In genomic region chr11:98339071-98339501, GRCm38 (mm10) we compare ENCODE assay signal across 9 mouse cellular contexts. TPM values are rescaled to one million over a fixed set of nuclear protein-coding genes. Genes with fewer than 3 reads are reported as not detected.
DNase-seq lines count a peak whose midpoint lies in the region; ATAC-seq and TF ChIP-seq lines count a peak whose summit lies in the region.
"Had no signal": no experiment of that assay in that cellular context is flagged by ENCODE, and none has a peak within 500 bp of the region (broad histone marks: within the 10 kb centered on the region; RNA-seq: fewer than 3 reads in every experiment).

No protein-coding gene starts in this region.

- ATAC-seq in intestine, postnatal 0 days: no peak
- no peak for ATAC-seq in neural tube, embryonic 11.5 days (ENCODE audit: insufficient read depth, low FRiP score, low TSS enrichment)
- no peak for ATAC-seq in erythroblast, adult 5-6 weeks (replicated peaks; ENCODE audit: low FRiP score, poor library complexity, severe bottlenecking)

- H3K9me3 ChIP-seq in intestine, postnatal 0 days (ENCODE audit: control insufficient read depth): no peaks in the 10 kb centered on the region
- no peaks in the 10 kb centered on the region for H3K9me3 ChIP-seq in neural tube, embryonic 11.5 days (ENCODE audit: control insufficient read depth, low read length)

- peak overlapping the region; percentile 48 for H3K9ac ChIP-seq in intestine, postnatal 0 days (ENCODE audit: low read depth, low read length)
- peak overlapping the region; percentile 29; the same call in 1 of the 2 replicates for H3K9ac ChIP-seq in neural tube, embryonic 11.5 days (ENCODE audit: low read length)

- no peaks in the 10 kb centered on the region for H3K36me3 ChIP-seq in intestine, postnatal 0 days (ENCODE audit: control insufficient read depth, insufficient read depth)
- no peaks in the 10 kb centered on the region for H3K36me3 ChIP-seq in neural tube, embryonic 11.5 days (ENCODE audit: control insufficient read depth, insufficient read depth, low read length)

- intact Hi-C loops in left cerebral cortex, adult 2 months (cut with DNase I): no loop called here

- peaks cover 58% of the 10 kb centered on the region for H3K27me3 ChIP-seq in intestine, postnatal 0 days (replicated peaks; ENCODE audit: control insufficient read depth, insufficient read depth, low read length)
- peaks cover 89% of the 10 kb centered on the region for H3K27me3 ChIP-seq in neural tube, embryonic 11.5 days (ENCODE audit: control insufficient read depth, insufficient read depth, low read length)

- no peak for DNase-seq in left cerebral cortex, adult 2 months (ENCODE audit: extremely low spot score in 1 of 2, low spot score in 2 of 2)
- no peak for DNase-seq in left cerebral cortex, adult 11 months (ENCODE audit: low spot score)
- DNase-seq in cerebellum, postnatal 36 days: peak; percentile 55 to 66
- DNase-seq in neural tube, embryonic 11.5 days (ENCODE audit: low spot score): no peak
- no peak for DNase-seq in T-cell, adult 2 months (ENCODE audit: low spot score)
- no peak for DNase-seq in urinary bladder, adult 2 months (ENCODE audit: low spot score)

- peak overlapping the region; percentile 67 for H3K27ac ChIP-seq in left cerebral cortex, adult 2 months
- no peak overlapping the region for H3K27ac ChIP-seq in intestine, postnatal 0 days (ENCODE audit: low read depth, low read length)
- no peak overlapping the region for H3K27ac ChIP-seq in neural tube, embryonic 11.5 days (ENCODE audit: low read depth, low read length)

- no peak for TF ChIP-seq CTCF in left cerebral cortex, adult 2 months (IDR thresholded peaks at IDR 0.05)
- no peak for TF ChIP-seq CTCF in intestine, postnatal 0 days (IDR thresholded peaks at IDR 0.05; ENCODE audit: low read depth)

- WGBS in intestine, postnatal 0 days: under 1% methylated on average over 19 of the region's 19 CpGs
- WGBS in neural tube, embryonic 11.5 days: 0% methylated on average over 18 of the region's 19 CpGs

- peak overlapping the region; percentile 60 for H3K4me3 ChIP-seq in left cerebral cortex, adult 2 months
- peak overlapping the region; percentile 56 for H3K4me3 ChIP-seq in intestine, postnatal 0 days (ENCODE audit: low read depth, low read length)
- H3K4me3 ChIP-seq in neural tube, embryonic 11.5 days (ENCODE audit: low read depth, low read length): peak overlapping the region; percentile 44

- peaks cover 4% of the 10 kb centered on the region; the same call in 1 of the 2 replicates for H3K4me1 ChIP-seq in intestine, postnatal 0 days (replicated peaks; ENCODE audit: control insufficient read depth, insufficient read depth, low read length)
- H3K4me1 ChIP-seq in neural tube, embryonic 11.5 days (ENCODE audit: control insufficient read depth, insufficient read depth, low read length): peaks cover 13% of the 10 kb centered on the region

- H3K4me2 ChIP-seq in intestine, postnatal 0 days (replicated peaks; ENCODE audit: low read depth): peak overlapping the region; percentile 99
- peak overlapping the region; percentile 73 for H3K4me2 ChIP-seq in neural tube, embryonic 11.5 days (ENCODE audit: low read depth)

RNA-seq across cellular contexts. Expression of gene Ppp1r1b, which starts 9.1 kb away (rescaled TPM):
- total RNA-seq in left cerebral cortex, adult 2 months (2021): 100 to 1,000 TPM; 146 to 208 TPM
- 99.5 and 102 TPM in 2 replicates for polyA plus RNA-seq in intestine, postnatal 0 days (2015; fragmentation: Nextera tagmentation; extraction: Ambion mirVana)
- 0.15 TPM in 1 of 2 replicates, not detected in the other for polyA plus RNA-seq in neural tube, embryonic 11.5 days (2014; fragmentation: Nextera tagmentation; extraction: Ambion mirVana)
- 0.07 and 0.15 TPM in 2 replicates for polyA plus RNA-seq in urinary bladder, adult 2 months (2012; rRNA removed)
- total RNA-seq in erythroblast, adult 5-6 weeks (2015; ENCODE audit: low replicate concordance): not detected in 2 replicates
- not detected in 2 replicates for total RNA-seq in erythroblast, adult 5-6 weeks (2017; ENCODE audit: low replicate concordance)
- total RNA-seq: adrenal gland, postnatal 36 days had no signal

RNA-seq across cellular contexts. Expression of gene Neurod2, which starts 9.6 kb away (rescaled TPM):
- 10 to 100 TPM; 70.2 to 76.3 TPM for total RNA-seq in left cerebral cortex, adult 2 months (2021)
- 0.07 TPM in 1 of 2 replicates, not detected in the other for polyA plus RNA-seq in intestine, postnatal 0 days (2015; fragmentation: Nextera tagmentation; extraction: Ambion mirVana)
- polyA plus RNA-seq in neural tube, embryonic 11.5 days (2014; fragmentation: Nextera tagmentation; extraction: Ambion mirVana): 1.2 TPM in 2 replicates
- polyA plus RNA-seq in urinary bladder, adult 2 months (2012; rRNA removed): not detected in 2 replicates
- total RNA-seq in erythroblast, adult 5-6 weeks (2015; ENCODE audit: low replicate concordance): not detected in 2 replicates
- not detected in 2 replicates for total RNA-seq in erythroblast, adult 5-6 weeks (2017; ENCODE audit: low replicate concordance)
- total RNA-seq: adrenal gland, postnatal 36 days had no signal

RNA-seq across cellular contexts. Expression of gene Stard3, which starts 19.1 kb away (rescaled TPM):
- total RNA-seq in left cerebral cortex, adult 2 months (2021): 10 to 100 TPM; 35.7 to 42.4 TPM
- 29.0 and 30.1 TPM in 2 replicates for polyA plus RNA-seq in intestine, postnatal 0 days (2015; fragmentation: Nextera tagmentation; extraction: Ambion mirVana)
- polyA plus RNA-seq in neural tube, embryonic 11.5 days (2014; fragmentation: Nextera tagmentation; extraction: Ambion mirVana): 39.7 and 45.6 TPM in 2 replicates
- polyA plus RNA-seq in urinary bladder, adult 2 months (2012; rRNA removed): 34.8 and 45.8 TPM in 2 replicates
- 8.5 and 9.2 TPM in 2 replicates for total RNA-seq in erythroblast, adult 5-6 weeks (2015; ENCODE audit: low replicate concordance)
- total RNA-seq in erythroblast, adult 5-6 weeks (2017; ENCODE audit: low replicate concordance): 2.8 and 6.0 TPM in 2 replicates

RNA-seq across cellular contexts. Expression of gene Tcap, which starts 44.5 kb away (rescaled TPM):
- 1 to 10 TPM; 8.7 to 10.0 TPM for total RNA-seq in left cerebral cortex, adult 2 months (2021)
- 0.44 and 0.69 TPM in 2 replicates for polyA plus RNA-seq in intestine, postnatal 0 days (2015; fragmentation: Nextera tagmentation; extraction: Ambion mirVana)
- polyA plus RNA-seq in neural tube, embryonic 11.5 days (2014; fragmentation: Nextera tagmentation; extraction: Ambion mirVana): 3.1 and 3.9 TPM in 2 replicates
- 7.0 and 9.0 TPM in 2 replicates for polyA plus RNA-seq in urinary bladder, adult 2 months (2012; rRNA removed)
- total RNA-seq in erythroblast, adult 5-6 weeks (2015; ENCODE audit: low replicate concordance): not detected in 2 replicates
- not detected in 2 replicates for total RNA-seq in erythroblast, adult 5-6 weeks (2017; ENCODE audit: low replicate concordance)

RNA-seq across cellular contexts. Expression of gene Pnmt, which starts 47.2 kb away (rescaled TPM):
- under 1 TPM in 1 of 2 experiments, not detected in 1; 0.51 TPM for total RNA-seq in left cerebral cortex, adult 2 months (2021)
- not detected in 2 replicates for polyA plus RNA-seq in intestine, postnatal 0 days (2015; fragmentation: Nextera tagmentation; extraction: Ambion mirVana)
- polyA plus RNA-seq in neural tube, embryonic 11.5 days (2014; fragmentation: Nextera tagmentation; extraction: Ambion mirVana): 0.40 and 0.91 TPM in 2 replicates
- 0.10 TPM in 1 of 2 replicates, not detected in the other for polyA plus RNA-seq in urinary bladder, adult 2 months (2012; rRNA removed)
- not detected in 2 replicates for total RNA-seq in erythroblast, adult 5-6 weeks (2015; ENCODE audit: low replicate concordance)
- not detected in 2 replicates for total RNA-seq in erythroblast, adult 5-6 weeks (2017; ENCODE audit: low replicate concordance)

Comparison
In these comparisons a context has a peak if more than half of its experiments do, and no peak if none do; other contexts are left out.
1. DNase-seq: peak in cerebellum, postnatal 36 days (2 of 2); none in left cerebral cortex, adult 2 months (0 of 2), left cerebral cortex, adult 11 months (single experiment), neural tube, embryonic 11.5 days (single experiment), T-cell, adult 2 months (single experiment) and urinary bladder, adult 2 months (single experiment).
2. RNA of gene Ppp1r1b, which starts 9.1 kb away (polyA plus RNA-seq): 99.5 to 102 TPM in intestine, postnatal 0 days; 0.07 to 0.15 TPM in urinary bladder, adult 2 months and 0.15 TPM in neural tube, embryonic 11.5 days; every median in the first group is over 10 times any median in the second.
3. Peak in every context shown above with its lines, with median percentiles within 50 percentile points of each other: H3K4me3 ChIP-seq.